Mouse (Mus musculus): ENCODE measurements around the gene Hoxc4.

Hoxc4 gene

GRCm38 (mm10) chr15:103069173-103069572 is 50.4 kb downstream of the Hoxc4 start:
- in situ Hi-C loops (cut with MboI; ENCODE audit: low sequenced_read_pairs) = no loop called here

GRCm38 (mm10) chr15:103071266-103071665 is 52.5 kb downstream of the Hoxc4 start:
- in situ Hi-C loops (cut with MboI; ENCODE audit: low sequenced_read_pairs) = no loop called here

- in situ Hi-C loops (cut with MboI; ENCODE audit: low sequenced_read_pairs) = no loop called here
Observed at GRCm38 (mm10) chr15:103074663-103075415, 56.1 kb downstream of the Hoxc4 start.

- in situ Hi-C loops (cut with MboI; ENCODE audit: low sequenced_read_pairs) = no loop called here
Observed at GRCm38 (mm10) chr15:103077673-103078072, 58.9 kb downstream of the Hoxc4 start.

GRCm38 (mm10) chr15:103082622-103083021 is 63.9 kb downstream of the Hoxc4 start:
- in situ Hi-C loops (cut with MboI; ENCODE audit: low sequenced_read_pairs) = no loop called here

GRCm38 (mm10) chr15:103083598-103083997 is 64.9 kb downstream of the Hoxc4 start:
- in situ Hi-C loops (cut with MboI; ENCODE audit: low sequenced_read_pairs) = no loop called here

- in situ Hi-C loops (cut with MboI; ENCODE audit: low sequenced_read_pairs) = no loop called here
Observed at GRCm38 (mm10) chr15:103084944-103085343, 66.2 kb downstream of the Hoxc4 start.

GRCm38 (mm10) chr15:103085831-103086671 is 67.3 kb downstream of the Hoxc4 start:
- in situ Hi-C loops (cut with MboI; ENCODE audit: low sequenced_read_pairs) = no loop called here

Measured in CH12F3 (cell line).